Mouse (Mus musculus) stomach, postnatal 0 days (tissue): ENCODE data around the gene Fhl1. TPM values are rescaled to one million over a fixed set of nuclear protein-coding genes. Genes with fewer than 3 reads are reported as not detected.

Experiments used
- ATAC-seq: fragments of 200-750 bp; cut with Nextera tagmentation; 2 replicates; pipeline ENCODE4 v1.8.0; 2017; ENCODE audit not compliant: low FRiP score, low TSS enrichment
- DNase-seq: peaks from one replicate; pipeline ENCODE4 v3.0.0-alpha.2; 2016; ENCODE audit warnings: low spot score
- H3K27ac ChIP-seq: fragments of 300-500 bp; sonication (generic); replicated peaks from 2 replicates; pipeline ENCODE4 v1.5.1; 2014; ENCODE audit warnings: mild to moderate bottlenecking, control low read depth
- H3K27me3 ChIP-seq: fragments of 300-500 bp; sonication (generic); 2 replicates; pipeline ENCODE4 v1.6.1; 2014; ENCODE audit warnings: low read length; ENCODE audit not compliant: control insufficient read depth, insufficient read depth
- H3K36me3 ChIP-seq: fragments of 300-500 bp; sonication (generic); 2 replicates; pipeline ENCODE4 v1.6.1; 2014; ENCODE audit warnings: low read length, mixed read lengths; ENCODE audit not compliant: control insufficient read depth, insufficient read depth
- H3K4me1 ChIP-seq: fragments of 300-500 bp; sonication (generic); replicated peaks from 2 replicates; pipeline ENCODE4 v1.6.1; 2014; ENCODE audit warnings: antibody characterized with exemption; ENCODE audit not compliant: control insufficient read depth, insufficient read depth
- H3K4me2 ChIP-seq: fragments of 300-500 bp; sonication (generic); replicated peaks from 2 replicates; pipeline ENCODE4 v1.6.1; 2014; ENCODE audit warnings: low read depth, mild to moderate bottlenecking, control low read depth, moderate library complexity
- H3K4me3 ChIP-seq: fragments of 300-500 bp; sonication (generic); 2 replicates; pipeline ENCODE4 v1.5.1; 2014; ENCODE audit warnings: low read depth, low read length, control low read depth
- H3K9ac ChIP-seq: fragments of 300-500 bp; sonication (generic); 2 replicates; pipeline ENCODE4 v1.6.1; 2014; ENCODE audit warnings: mild to moderate bottlenecking, low read length, control low read depth, mixed read lengths
- H3K9me3 ChIP-seq: fragments of 300-500 bp; sonication (generic); 2 replicates; pipeline ENCODE4 v1.6.1; 2016; ENCODE audit warnings: low read length; ENCODE audit not compliant: control insufficient read depth
- CTCF ChIP-seq: IDR thresholded peaks from 2 replicates; pipeline ENCODE4 v1.5.1; 2016; ENCODE audit warnings: antibody characterized with exemption, low read depth, mild to moderate bottlenecking, moderate library complexity
- EP300 ChIP-seq: optimal IDR thresholded peaks from 2 replicates; pipeline ENCODE3; 2016; ENCODE audit warnings: antibody characterized with exemption
- WGBS: fragments of 180-500 bp; shearing (Covaris S2); extraction: QIAGEN DNeasy Blood & Tissue Kit; methylation state at CpG from one replicate; pipeline ENCODE4 v1.1.7; 2014; 5-methylcytosine and 5-hydroxymethylcytosine counted together
- polyA plus RNA-seq: library from polyadenylated mRNA; unstranded; fragments of >200 nt; fragmentation: Nextera tagmentation; extraction: Ambion mirVana; gene quantifications from 2 replicates; pipeline ENCODE4 v1.2.1, GENCODE M21; 2015

Fhl1 gene
- polyA plus RNA-seq, 1 experiment from 2014 or later = 394 TPM

DNA sequence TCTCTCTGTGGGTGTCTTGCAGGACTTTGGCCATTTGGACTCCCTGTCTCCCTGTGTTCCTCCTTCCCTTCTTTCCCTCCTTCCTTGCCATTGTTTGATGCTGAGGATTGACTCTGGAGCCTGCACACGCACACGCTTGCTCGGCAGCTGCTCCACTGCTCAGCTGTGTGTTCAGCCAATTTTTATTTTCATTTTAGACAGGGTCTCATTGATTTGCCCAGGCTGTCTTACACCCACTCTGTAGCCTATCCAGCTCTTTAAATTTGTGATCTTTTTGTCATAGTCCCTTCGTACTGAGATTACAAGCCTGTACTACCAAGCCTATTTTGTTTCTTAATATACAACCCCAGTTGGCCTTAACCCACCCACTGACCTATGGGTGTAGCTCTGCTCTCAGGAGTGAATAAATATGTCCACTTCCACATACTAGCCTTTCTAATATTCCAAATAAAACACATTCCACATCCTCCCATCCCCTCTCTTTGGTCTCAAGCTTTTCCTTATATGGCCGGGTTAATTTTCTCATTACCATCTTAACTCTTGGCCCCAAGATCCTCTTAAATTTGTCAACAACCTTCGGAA, 34.3 kb upstream of the Fhl1 start:
- H3K4me3 ChIP-seq = no peak overlapping the region
- WGBS = 61% methylated on average over 6 of the region's 6 CpGs
- TF ChIP-seq EP300 = no peak
- no peak for TF ChIP-seq CTCF
- DNase-seq = no peak
- no peaks in the 10 kb centered on the region for H3K27me3 ChIP-seq
- no peaks in the 10 kb centered on the region for H3K4me1 ChIP-seq
- H3K36me3 ChIP-seq = no peaks in the 10 kb centered on the region
- no peaks in the 10 kb centered on the region for H3K9me3 ChIP-seq
- H3K9ac ChIP-seq = no peak overlapping the region
- no peak overlapping the region for H3K4me2 ChIP-seq
- H3K27ac ChIP-seq = no peak overlapping the region; the same call in 1 of the 2 replicates
- peak; percentile 45; the same call in 1 of the 2 replicates for ATAC-seq

DNA sequence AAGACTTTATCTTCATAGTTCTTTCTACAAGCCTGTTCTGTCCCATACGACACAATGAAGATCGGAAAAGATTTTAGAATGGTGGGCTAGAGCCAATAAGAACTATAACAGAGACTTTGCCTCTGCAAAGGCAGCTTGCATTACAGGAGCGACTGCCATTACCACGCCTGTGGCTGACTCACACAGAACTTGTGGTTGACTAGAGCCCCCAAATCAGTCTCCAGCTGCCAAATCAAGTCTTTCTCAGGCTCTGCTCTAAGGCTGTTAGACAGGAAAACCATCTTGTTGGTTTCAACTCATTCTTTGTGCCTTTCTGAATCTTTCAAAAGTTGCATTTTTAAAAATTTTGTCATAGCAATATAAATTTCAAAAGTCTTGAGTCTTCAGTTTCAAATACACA, 33.7 kb upstream of the Fhl1 start:
- H3K4me1 ChIP-seq = no peaks in the 10 kb centered on the region
- no peaks in the 10 kb centered on the region for H3K36me3 ChIP-seq
- no peak overlapping the region for H3K9ac ChIP-seq
- DNase-seq (no peak), ATAC-seq (no peak)
- H3K27me3 ChIP-seq = no peaks in the 10 kb centered on the region
- TF ChIP-seq CTCF (no peak), EP300 (no peak)
- H3K4me2 ChIP-seq = no peak overlapping the region
- no peak overlapping the region for H3K27ac ChIP-seq
- no peak overlapping the region for H3K4me3 ChIP-seq
- no peaks in the 10 kb centered on the region for H3K9me3 ChIP-seq
- WGBS = 61% methylated on average over 4 of the region's 4 CpGs

GRCm38 (mm10) chrX:56701261-56701660, 30.3 kb upstream of the Fhl1 start:
- DNase-seq = no peak
- H3K27ac ChIP-seq = no peak overlapping the region
- 64% methylated on average over 3 of the region's 3 CpGs for WGBS
- no peak overlapping the region for H3K4me2 ChIP-seq
- no peaks in the 10 kb centered on the region for H3K4me1 ChIP-seq
- no peak overlapping the region for H3K9ac ChIP-seq
- no peaks in the 10 kb centered on the region for H3K27me3 ChIP-seq
- no peak overlapping the region for H3K4me3 ChIP-seq
- ATAC-seq = no peak
- H3K36me3 ChIP-seq = no peaks in the 10 kb centered on the region
- no peak for TF ChIP-seq CTCF
- no peak for TF ChIP-seq EP300
- no peaks in the 10 kb centered on the region for H3K9me3 ChIP-seq

GRCm38 (mm10) chrX:56703965-56704562, 27.5 kb upstream of the Fhl1 start:
- Histone ChIP-seq H3K9me3 (no peaks in the 10 kb centered on the region), H3K36me3 (no peaks in the 10 kb centered on the region), H3K27me3 (no peaks in the 10 kb centered on the region), H3K4me1 (no peaks in the 10 kb centered on the region), H3K4me2 (no peak overlapping the region), H3K4me3 (no peak overlapping the region), H3K9ac (no peak overlapping the region), H3K27ac (no peak overlapping the region)
- ATAC-seq = no peak
- 57% methylated on average over 8 of the region's 8 CpGs for WGBS
- TF ChIP-seq EP300 (no peak), CTCF (no peak)
- no peak for DNase-seq

- no peaks in the 10 kb centered on the region for H3K36me3 ChIP-seq
Measured at GRCm38 (mm10) chrX:56708592-56709370, 22.8 kb upstream of the Fhl1 start.

GRCm38 (mm10) chrX:56710522-56710921, 21.1 kb upstream of the Fhl1 start:
- Histone ChIP-seq H3K4me1 (no peaks in the 10 kb centered on the region), H3K27me3 (no peaks in the 10 kb centered on the region), H3K4me2 (no peak overlapping the region), H3K27ac (no peak overlapping the region), H3K4me3 (no peak overlapping the region), H3K9ac (no peak overlapping the region), H3K9me3 (no peaks in the 10 kb centered on the region), H3K36me3 (no peaks in the 10 kb centered on the region)
- ATAC-seq = no peak
- 100% methylated on average over 1 of the region's 1 CpGs for WGBS
- DNase-seq = no peak
- TF ChIP-seq CTCF (no peak), EP300 (no peak)

More at GRCm38 (mm10) chrX:56708592-56709370, 22.8 kb upstream of the Fhl1 start:
- DNase-seq (no peak), ATAC-seq (no peak)
- H3K4me3 ChIP-seq = no peak overlapping the region
- H3K4me1 ChIP-seq = no peaks in the 10 kb centered on the region
- TF ChIP-seq EP300 = no peak
- no peak for TF ChIP-seq CTCF
- H3K9me3 ChIP-seq = no peaks in the 10 kb centered on the region
- H3K27me3 ChIP-seq = no peaks in the 10 kb centered on the region
- WGBS = 64% methylated on average over 6 of the region's 6 CpGs
- no peak overlapping the region for H3K4me2 ChIP-seq
- no peak overlapping the region for H3K27ac ChIP-seq
- H3K9ac ChIP-seq = no peak overlapping the region
